ENCODE assay signal across 16 mouse cellular contexts in genomic region chr17:85368776-85369175, GRCm38 (mm10).
"Had no signal": no experiment of that assay in that cellular context is flagged by ENCODE, and none has a peak within 500 bp of the region (broad histone marks: within the 10 kb centered on the region; RNA-seq: fewer than 3 reads in every experiment).

No protein-coding gene starts in this region.

- DNase-seq: kidney, adult 9 months; kidney, postnatal 14 days; kidney, postnatal 4 days; layer of hippocampus, adult 9-11 months; liver, embryonic 13.5 days; lung, adult 2 months; lung, postnatal 14 days; lung, postnatal 4 days; retina, postnatal 1 day; right cerebral cortex, postnatal 25 days; spleen, adult 18-20 months; thymus, postnatal 25 days had no signal

- H3K36me3 ChIP-seq: liver, embryonic 13.5 days; midbrain, embryonic 12.5 days; neural tube, embryonic 13.5 days; stomach, embryonic 15.5 days had no signal

- H3K4me3 ChIP-seq: liver, embryonic 13.5 days; midbrain, embryonic 12.5 days; myocyte; neural tube, embryonic 13.5 days; stomach, embryonic 15.5 days had no signal

- H3K9me3 ChIP-seq: liver, embryonic 13.5 days; midbrain, embryonic 12.5 days; neural tube, embryonic 13.5 days; stomach, embryonic 15.5 days had no signal

- H3K27me3 ChIP-seq: liver, embryonic 13.5 days; neural tube, embryonic 13.5 days; stomach, embryonic 15.5 days had no signal

- H3K4me1 ChIP-seq: stomach, embryonic 15.5 days had no signal

- H3K27ac ChIP-seq: liver, embryonic 13.5 days; midbrain, embryonic 12.5 days; neural tube, embryonic 13.5 days; stomach, embryonic 15.5 days had no signal
